Mouse (Mus musculus) B cell, adult 2 months (primary cell): ENCODE measurements around the gene Tdrd1.

Experiments
- DNase-seq, 2 experiments: peaks; one replicate each; pipeline ENCODE4 v3.0.0; 2022

Gene Tdrd1

DNA sequence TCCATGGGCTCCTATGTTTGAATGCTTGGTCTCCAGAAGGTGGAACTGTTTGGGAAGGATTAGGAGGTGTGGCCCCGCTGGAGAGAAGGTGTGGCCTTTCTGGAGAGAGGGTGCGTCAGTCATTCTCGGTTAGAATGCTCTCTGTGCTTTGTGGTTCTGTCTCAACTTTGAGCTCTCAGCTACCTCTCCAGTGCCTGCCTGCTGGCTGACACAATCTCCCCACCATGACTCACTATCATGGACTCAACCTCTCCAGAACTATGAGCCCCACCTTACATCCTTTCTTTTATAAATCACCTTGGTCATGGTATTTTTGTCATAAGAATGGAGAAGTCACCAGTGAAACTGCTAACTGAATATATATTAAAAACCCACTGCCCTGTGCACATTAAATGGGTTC, 88.6 kb downstream of the Tdrd1 start:
- DNase-seq: no peak

DNA sequence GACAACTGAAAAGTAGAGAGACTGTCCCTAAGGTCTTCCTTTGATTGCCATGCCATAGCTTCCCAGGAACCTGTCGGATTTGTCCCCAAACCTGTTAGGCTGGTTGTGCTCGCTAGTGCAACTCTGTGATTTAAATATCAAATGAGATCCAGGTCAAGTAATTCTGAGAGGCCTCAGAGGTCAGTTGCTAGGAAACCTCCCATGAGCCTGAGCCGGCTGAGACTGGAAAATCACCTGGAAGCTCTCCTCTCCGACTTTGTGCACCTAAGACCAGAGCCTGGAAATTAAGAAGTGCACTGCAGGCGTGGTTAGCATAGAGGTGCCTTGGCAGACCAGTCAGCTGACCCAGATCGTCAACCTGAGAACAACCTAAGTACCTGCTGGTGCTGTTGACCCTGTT, 89.1 kb downstream of the Tdrd1 start:
- DNase-seq: no peak
